Mouse (Mus musculus): Measurements from ENCODE around the gene Nfkbil1.

GRCm38 (mm10) chr17:35248986-35249385 lies 13.4 kb upstream of the Nfkbil1 start:
- TF ChIP-seq CTCF (IDR thresholded peaks at IDR 0.05; ENCODE audit: borderline replicate concordance, control insufficient read depth, extremely low read depth, insufficient read depth, low read length, poor library complexity) (no peak), POLR2A (IDR thresholded peaks at IDR 0.05; ENCODE audit: control insufficient read depth, extremely low read depth, insufficient read depth, low read length, poor library complexity) (no peak)

Measured in thymus, adult 2 months (tissue).